10 mouse cellular contexts compared by ENCODE assay signal in genomic region chr9:65153331-65153711, GRCm38 (mm10). TPM values are rescaled to one million over a fixed set of nuclear protein-coding genes. Genes with fewer than 3 reads are reported as not detected.
DNase-seq lines count a peak whose midpoint lies in the region; ATAC-seq and TF ChIP-seq lines count a peak whose summit lies in the region.
"Had no signal": no experiment of that assay in that cellular context is flagged by ENCODE, and none has a peak within 500 bp of the region (broad histone marks: within the 10 kb centered on the region; RNA-seq: fewer than 3 reads in every experiment).

No protein-coding gene starts in this region.

- DNase-seq in embryo, embryonic 10.5 days (ENCODE audit: low spot score), result peak; percentile 82
- peak; percentile 77 for DNase-seq in forebrain, embryonic 10.5 days (ENCODE audit: extremely low spot score, low spot score)
- peak; percentile 39 for DNase-seq in kidney, adult 2 months
- DNase-seq in retina, postnatal 1 day, result no peak
- DNase-seq in adrenal gland, postnatal 10 days, result no peak
- DNase-seq: lung, adult 2 months had no signal

- no peak for TF ChIP-seq POLR2A in kidney, adult 2 months (IDR thresholded peaks at IDR 0.05; ENCODE audit: low read depth, low read length)

- H3K4me3 ChIP-seq in forebrain, embryonic 10.5 days, result peak overlapping the region; percentile 36
- no peak overlapping the region for H3K4me3 ChIP-seq in kidney, adult 2 months (ENCODE audit: insufficient read depth, low read depth, low read length)
- H3K4me3 ChIP-seq in midbrain, embryonic 13.5 days (replicated peaks), result no peak overlapping the region
- H3K4me3 ChIP-seq: erythroblast, embryonic 14.5 days had no signal

- H3K9ac ChIP-seq in midbrain, embryonic 13.5 days (replicated peaks), result peak overlapping the region; percentile 64

- H3K4me1 ChIP-seq in forebrain, embryonic 10.5 days, result peaks cover 99% of the 10 kb centered on the region
- peaks cover 5% of the 10 kb centered on the region for H3K4me1 ChIP-seq in kidney, adult 2 months (ENCODE audit: control insufficient read depth, insufficient read depth, low read length)
- peaks cover 88% of the 10 kb centered on the region for H3K4me1 ChIP-seq in midbrain, embryonic 13.5 days (replicated peaks)

- no peaks in the 10 kb centered on the region for H3K9me3 ChIP-seq in forebrain, embryonic 10.5 days
- no peaks in the 10 kb centered on the region for H3K9me3 ChIP-seq in midbrain, embryonic 13.5 days

- peak; percentile 86 for ATAC-seq in midbrain, embryonic 13.5 days
- ATAC-seq in inflammation-experienced regulatory T-cells, adult 6 months, result no peak

- H3K4me2 ChIP-seq in midbrain, embryonic 13.5 days (replicated peaks), result peak overlapping the region; percentile 30

- 2% methylated on average over 5 of the region's 5 CpGs for WGBS in forebrain, embryonic 10.5 days
- 48% methylated on average over 5 of the region's 5 CpGs for WGBS in kidney, adult 2 months
- 5% methylated on average over 5 of the region's 5 CpGs for WGBS in midbrain, embryonic 13.5 days

- TF ChIP-seq CTCF in kidney, adult 2 months (conservative IDR thresholded peaks at IDR 0.05; ENCODE audit: insufficient read depth, insufficient read length, low read depth, low read length), result no peak

- peaks cover 98% of the 10 kb centered on the region for H3K36me3 ChIP-seq in forebrain, embryonic 10.5 days (replicated peaks)
- no peaks in the 10 kb centered on the region for H3K36me3 ChIP-seq in kidney, adult 2 months (ENCODE audit: control insufficient read depth, insufficient read depth, low read length)
- peaks cover 40% of the 10 kb centered on the region for H3K36me3 ChIP-seq in midbrain, embryonic 13.5 days

- no peaks in the 10 kb centered on the region for H3K27me3 ChIP-seq in forebrain, embryonic 10.5 days (ENCODE audit: poor library complexity, severe bottlenecking)
- H3K27me3 ChIP-seq in kidney, adult 2 months (replicated peaks; ENCODE audit: control insufficient read depth, insufficient read depth, low read length), result no peaks in the 10 kb centered on the region
- H3K27me3 ChIP-seq in midbrain, embryonic 13.5 days, result no peaks in the 10 kb centered on the region

- H3K27ac ChIP-seq in forebrain, embryonic 10.5 days, result peak overlapping the region; percentile 92
- H3K27ac ChIP-seq in kidney, adult 2 months (ENCODE audit: insufficient read depth, low read depth, low read length), result no peak overlapping the region
- peak overlapping the region; percentile 94 for H3K27ac ChIP-seq in midbrain, embryonic 13.5 days

RNA-seq across cellular contexts. Expression of gene Igdcc3, which starts 12.3 kb away (rescaled TPM):
- polyA plus RNA-seq in forebrain, embryonic 10.5 days (2016; fragmentation: Nextera tagmentation; extraction: Ambion mirVana), result 208 and 246 TPM in 2 replicates
- 0.72 and 0.94 TPM in 2 replicates for polyA plus RNA-seq in kidney, adult 2 months (2012; rRNA removed)
- polyA plus RNA-seq in midbrain, embryonic 13.5 days (2015; fragmentation: Nextera tagmentation; extraction: Ambion mirVana), result 23.5 and 25.2 TPM in 2 replicates
- polyA plus RNA-seq in inflammation-experienced regulatory T-cells, adult 6 months (2017; shearing (Covaris generic)), result not detected
- total RNA-seq in adrenal gland, postnatal 10 days (2021), result 1 to 10 TPM; 1.2 to 1.7 TPM
- polyA plus RNA-seq: erythroblast, embryonic 14.5 days; small intestine, adult 2 months had no signal

RNA-seq across cellular contexts. Expression of gene Parp16, which starts 41.8 kb away (rescaled TPM):
- polyA plus RNA-seq in forebrain, embryonic 10.5 days (2016; fragmentation: Nextera tagmentation; extraction: Ambion mirVana), result 7.0 and 8.5 TPM in 2 replicates
- 11.0 and 11.9 TPM in 2 replicates for polyA plus RNA-seq in kidney, adult 2 months (2012; rRNA removed)
- 4.8 and 5.6 TPM in 2 replicates for polyA plus RNA-seq in midbrain, embryonic 13.5 days (2015; fragmentation: Nextera tagmentation; extraction: Ambion mirVana)
- 1 to 10 TPM; 5.4 to 8.0 (median 5.8) TPM for polyA plus RNA-seq in inflammation-experienced regulatory T-cells, adult 6 months (2017; shearing (Covaris generic))
- total RNA-seq in adrenal gland, postnatal 10 days (2021), result 10 to 100 TPM; 12.9 to 19.6 TPM

RNA-seq across cellular contexts. Expression of gene Igdcc4, which starts 52.0 kb away (rescaled TPM):
- polyA plus RNA-seq in forebrain, embryonic 10.5 days (2016; fragmentation: Nextera tagmentation; extraction: Ambion mirVana), result 7.7 and 8.0 TPM in 2 replicates
- polyA plus RNA-seq in kidney, adult 2 months (2012; rRNA removed), result 0.57 and 0.83 TPM in 2 replicates
- polyA plus RNA-seq in midbrain, embryonic 13.5 days (2015; fragmentation: Nextera tagmentation; extraction: Ambion mirVana), result 11.0 and 12.6 TPM in 2 replicates
- under 1 TPM in 2 of 3 experiments, not detected in 1; 0.24 to 0.28 TPM for polyA plus RNA-seq in inflammation-experienced regulatory T-cells, adult 6 months (2017; shearing (Covaris generic))
- 10 to 100 TPM; 18.0 to 27.0 TPM for total RNA-seq in adrenal gland, postnatal 10 days (2021)
- polyA plus RNA-seq: erythroblast, embryonic 14.5 days had no signal

Comparison
In these comparisons a context has a peak if more than half of its experiments do, and no peak if none do; other contexts are left out.
1. DNase-seq: peak in embryo, embryonic 10.5 days (single experiment), forebrain, embryonic 10.5 days (single experiment) and kidney, adult 2 months (single experiment); none in retina, postnatal 1 day (single experiment) and adrenal gland, postnatal 10 days (single experiment).
2. RNA of gene Igdcc3, which starts 12.3 kb away (polyA plus RNA-seq): 208 to 246 TPM in forebrain, embryonic 10.5 days and 23.5 to 25.2 TPM in midbrain, embryonic 13.5 days; 0.72 to 0.94 TPM in kidney, adult 2 months and not detected in inflammation-experienced regulatory T-cells, adult 6 months; every median in the first group is over 10 times any median in the second.